Mouse (Mus musculus): ENCODE data around the gene Cntnap4.

GRCm38 (mm10) chr8:112698141-112698540 lies 128.3 kb downstream of the Cntnap4 start:
- TF ChIP-seq CTCF (IDR thresholded peaks at IDR 0.05; ENCODE audit: insufficient read depth, low read length) = no peak
- no peak for TF ChIP-seq POLR2A (IDR thresholded peaks at IDR 0.05; ENCODE audit: borderline replicate concordance, extremely low read depth, low read depth, low read length)
